Mouse (Mus musculus) neural tube, embryonic 10.5 days (tissue): ENCODE measurements around the gene Pan2.
"Not testable (repeated sequence)": the region's sequence is repeated elsewhere in the genome, so short reads cannot be mapped to it uniquely, and the experiment has no call there.

ENCODE experiments used
- DNase-seq: peaks from one replicate; pipeline ENCODE4 v3.0.0-alpha.2; 2017; ENCODE audit warnings: low spot score; ENCODE audit errors: extremely low spot score

The Pan2 gene

GRCm38 (mm10) chr10:128303126-128304021, at the start of gene Pan2:
TSS of gene Pan2 (plus strand) at chr10:128303335.
- peak; percentile 99 for DNase-seq

DNA sequence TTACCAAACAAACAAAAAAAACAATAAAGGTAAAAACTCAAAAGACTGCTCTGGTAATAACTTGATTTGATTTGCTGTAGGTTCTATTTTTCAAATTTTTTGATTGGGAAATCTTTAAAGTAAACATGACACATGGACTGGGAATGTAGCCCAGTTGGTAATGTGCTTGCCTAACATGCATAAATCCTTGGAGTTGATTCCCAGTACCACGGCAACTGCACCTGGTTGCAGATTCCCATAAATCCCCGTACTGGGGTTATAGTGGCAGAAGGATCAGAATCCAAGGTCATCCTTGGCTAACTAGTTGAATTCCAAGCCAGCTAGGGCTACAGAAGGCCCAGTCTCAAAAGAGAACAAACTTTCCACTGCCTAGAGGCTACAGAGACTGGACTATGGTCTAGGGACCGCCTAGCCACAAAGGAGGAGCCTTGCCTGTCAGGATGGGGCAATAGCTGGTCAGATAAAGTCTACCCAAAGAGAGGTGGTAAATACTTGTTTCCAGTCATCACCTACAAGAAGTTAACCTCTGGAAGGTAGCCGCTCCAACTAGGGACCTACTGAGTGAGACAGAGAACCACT, 49.4 kb upstream of the Pan2 start, which contains the start of gene Apon:
Gene Apon (plus strand): TSS at position 420 of the 579 bp plus-strand sequence.
- no peak for DNase-seq

DNA sequence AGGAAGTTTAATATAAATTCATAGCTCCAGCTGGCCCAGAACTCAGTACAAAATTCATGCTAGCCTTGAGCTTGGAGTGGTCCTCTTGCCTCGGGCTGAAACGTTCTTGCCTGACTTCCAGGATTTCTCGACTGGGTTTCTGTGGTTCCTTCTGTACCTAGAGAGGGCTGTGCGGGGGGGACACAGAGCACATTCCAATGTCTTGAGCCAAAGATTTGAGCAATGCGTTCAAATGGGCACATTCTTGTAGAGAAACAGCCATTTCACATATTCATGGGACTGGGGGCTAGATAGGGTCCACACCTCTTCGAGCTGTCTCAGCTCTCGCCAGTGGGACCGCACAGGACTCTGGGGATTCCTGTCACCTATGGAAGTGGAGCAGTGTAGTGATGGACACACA, 47.2 kb upstream of the Pan2 start:
- DNase-seq: no peak

GRCm38 (mm10) chr10:128256328-128256727, 46.8 kb upstream of the Pan2 start:
- DNase-seq: no peak

DNA sequence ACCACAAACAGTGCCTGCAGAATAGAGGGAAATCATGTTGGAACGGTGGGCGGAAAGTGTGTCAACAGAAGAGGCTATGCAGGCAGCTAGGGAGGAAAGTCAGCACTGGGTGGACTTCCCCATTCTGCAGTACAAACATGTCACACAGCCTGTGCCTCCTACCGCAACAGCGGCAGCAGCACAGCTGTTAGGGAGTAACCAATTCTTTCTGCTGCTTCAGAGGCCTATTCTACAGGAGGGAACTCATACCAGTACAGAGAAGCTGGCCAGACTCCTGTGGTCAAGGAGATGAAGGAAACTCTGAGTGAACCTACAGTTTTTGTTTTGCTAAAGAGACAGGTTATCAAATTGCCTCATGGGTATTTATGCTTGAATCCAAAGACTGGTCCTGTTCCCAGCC, 44.2 kb upstream of the Pan2 start:
- no peak for DNase-seq

GRCm38 (mm10) chr10:128259946-128260345, 43.2 kb upstream of the Pan2 start:
- DNase-seq: no peak

- not testable (repeated sequence) for DNase-seq
Measured at GRCm38 (mm10) chr10:128260376-128260775, 42.8 kb upstream of the Pan2 start.

DNA sequence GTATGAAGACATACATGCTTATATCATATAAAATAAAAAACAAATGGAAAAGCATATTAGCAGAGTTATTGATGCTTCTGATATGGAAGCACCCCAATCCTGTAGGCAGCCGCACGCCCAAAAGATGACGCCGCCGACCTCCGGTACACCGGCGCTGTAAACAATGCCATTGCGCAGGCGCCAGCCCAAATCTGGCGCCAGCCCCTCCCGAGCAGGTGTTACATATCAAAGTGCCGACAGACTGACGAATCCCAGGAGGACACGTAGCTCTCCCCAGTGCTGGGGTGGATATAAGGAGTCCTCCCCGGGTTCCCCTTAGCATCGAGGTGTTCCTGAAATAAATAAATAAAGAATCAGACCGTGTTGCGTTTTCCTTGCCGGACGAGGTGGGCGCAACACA, 40.8 kb upstream of the Pan2 start:
- no peak for DNase-seq

DNA sequence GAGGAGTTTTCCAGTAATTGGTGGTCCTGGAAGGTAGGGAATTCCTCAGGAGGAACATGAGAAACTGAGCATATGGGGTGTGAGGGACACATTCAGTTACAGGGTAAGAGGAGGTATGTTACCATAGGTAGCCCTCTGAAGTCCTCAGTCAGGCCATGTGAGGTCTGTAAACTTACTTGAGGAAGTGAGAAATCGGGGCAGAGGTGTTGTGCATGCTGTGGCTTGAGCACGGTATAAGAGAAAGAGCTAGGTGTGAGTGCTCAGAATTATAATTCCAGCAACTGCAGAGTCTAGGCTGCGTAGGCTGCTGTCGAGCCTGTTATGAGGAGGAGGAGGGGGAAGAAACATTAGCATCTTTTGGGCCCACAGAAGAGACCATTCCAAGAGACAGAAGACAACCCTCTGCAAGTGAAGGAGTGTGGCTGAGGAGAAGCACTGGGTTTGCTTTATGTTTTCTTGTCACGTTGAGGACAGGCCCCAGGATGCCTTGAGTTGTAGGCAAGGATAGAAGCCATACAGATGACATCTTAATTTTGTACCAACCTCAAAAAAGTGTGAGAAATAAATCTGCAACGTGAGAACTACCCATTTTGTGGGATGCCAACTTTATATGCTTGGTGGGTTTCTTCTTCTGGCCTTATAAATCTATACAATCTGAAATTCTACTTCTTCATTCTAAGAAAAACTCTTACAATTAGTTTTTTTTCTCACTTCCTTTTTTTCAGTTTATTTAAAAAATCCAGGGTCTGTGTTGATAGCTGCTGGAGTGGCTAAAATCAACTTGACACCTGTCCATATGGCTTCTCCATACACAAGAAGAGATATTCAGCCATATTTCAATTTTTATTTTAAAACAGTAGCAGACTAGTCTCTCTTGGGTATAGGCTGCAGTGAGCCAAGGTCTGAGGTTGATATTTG, 39.5 kb upstream of the Pan2 start:
- DNase-seq: no peak

- no peak for DNase-seq
Measured at GRCm38 (mm10) chr10:128268371-128268770, 34.8 kb upstream of the Pan2 start, which contains the start of gene Apof. TSS of gene Apof (plus strand) at chr10:128268671.

- DNase-seq: no peak
Measured at GRCm38 (mm10) chr10:128269206-128269910, 33.8 kb upstream of the Pan2 start.

GRCm38 (mm10) chr10:128270287-128270841, 32.8 kb upstream of the Pan2 start, which contains the start of gene Stat2:
TSS of gene Stat2 (plus strand) at chr10:128270559.
- DNase-seq: peak; percentile 94

GRCm38 (mm10) chr10:128270866-128271265, 32.3 kb upstream of the Pan2 start:
- no peak for DNase-seq

- no peak for DNase-seq
Measured at GRCm38 (mm10) chr10:128271883-128272282, 31.3 kb upstream of the Pan2 start.

GRCm38 (mm10) chr10:128272819-128273439, 30.2 kb upstream of the Pan2 start:
- DNase-seq: not testable (repeated sequence)

GRCm38 (mm10) chr10:128275374-128275773, 27.8 kb upstream of the Pan2 start:
- DNase-seq: not testable (repeated sequence)

DNA sequence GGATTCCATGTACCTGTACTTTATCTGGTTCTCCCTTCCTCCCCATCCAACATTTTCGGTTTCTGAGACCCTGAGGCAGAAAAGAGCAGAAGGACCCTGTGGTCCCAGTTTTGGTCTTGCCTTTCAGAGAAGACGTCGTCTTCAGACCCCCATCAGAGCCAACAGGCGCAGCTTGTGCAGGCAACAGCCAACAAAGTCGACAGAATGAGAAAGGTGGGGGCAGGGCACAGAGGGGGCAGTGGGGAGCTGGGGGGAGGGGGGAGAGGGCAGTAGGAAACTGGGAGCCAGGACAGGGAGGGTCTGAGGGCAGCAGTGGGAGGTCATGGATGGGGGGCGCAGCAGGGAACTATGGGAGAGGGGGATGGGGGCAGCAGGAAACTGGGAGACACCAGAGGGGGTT, 25.0 kb upstream of the Pan2 start:
- DNase-seq: no peak

GRCm38 (mm10) chr10:128280943-128281342, 22.2 kb upstream of the Pan2 start:
- no peak for DNase-seq

DNA sequence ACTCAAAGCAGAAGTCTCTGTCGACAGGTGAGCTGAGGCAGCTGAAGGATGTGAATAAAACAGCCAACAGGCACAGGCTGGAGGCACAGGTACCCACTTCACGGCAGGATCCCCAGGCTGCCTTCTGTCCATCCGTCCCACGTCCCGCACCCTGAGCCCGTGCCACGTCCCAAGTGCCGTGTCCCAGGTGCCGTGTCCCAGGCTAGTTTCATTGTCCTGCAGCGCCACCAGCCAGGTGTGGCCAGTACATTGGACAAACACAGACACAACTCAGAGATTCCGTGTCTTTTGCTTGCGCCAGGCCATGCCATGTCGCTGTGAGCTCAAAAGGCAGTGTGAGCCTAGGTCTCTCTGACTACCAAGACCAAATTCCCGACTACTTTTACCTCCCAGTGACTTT, 21.5 kb upstream of the Pan2 start:
- DNase-seq: no peak

GRCm38 (mm10) chr10:128282886-128283450, 20.2 kb upstream of the Pan2 start:
- DNase-seq: no peak
